Comparison of ENCODE assay signal across 11 mouse cellular contexts in the genomic region with DNA sequence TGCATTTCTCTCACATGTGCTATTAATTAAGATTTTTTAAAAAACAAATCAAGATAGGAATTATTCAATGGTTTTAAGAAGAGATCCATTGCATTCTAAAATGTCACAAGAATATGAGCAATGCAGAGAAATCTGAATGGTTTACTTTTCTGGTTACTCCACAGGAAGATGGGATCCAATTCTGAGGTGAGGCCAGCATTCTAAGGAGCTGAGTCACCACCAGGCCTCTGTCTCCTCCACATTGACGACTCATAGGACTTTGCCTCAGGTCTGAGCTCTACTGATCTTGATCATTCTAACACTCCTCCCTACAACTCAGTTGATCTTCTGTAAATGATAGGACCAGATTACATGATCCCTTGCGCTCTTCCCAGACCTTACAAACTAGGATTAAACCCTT.
A peak's percentile ranks its signal among the peaks of the same experiment; 100 is the strongest.
DNase-seq lines count a peak whose midpoint lies in the region; ATAC-seq lines count a peak whose summit lies in the region.
"Had no signal": no experiment of that assay in that cellular context is flagged by ENCODE, and none has a peak within 500 bp of the region (broad histone marks: within the 10 kb centered on the region; RNA-seq: fewer than 3 reads in every experiment).

No protein-coding gene starts in this region.

- H3K36me3 ChIP-seq in limb, embryonic 12.5 days: no peaks in the 10 kb centered on the region
- H3K36me3 ChIP-seq in limb, embryonic 10.5 days: no peaks in the 10 kb centered on the region
- H3K36me3 ChIP-seq in limb, embryonic 13.5 days: no peaks in the 10 kb centered on the region
- H3K36me3 ChIP-seq: forebrain, embryonic 10.5 days had no signal

- 76% methylated on average over 2 of the region's 2 CpGs for WGBS in limb, embryonic 12.5 days
- 82% methylated on average over 2 of the region's 2 CpGs for whole genome bisulfite sequencing in limb, embryonic 10.5 days
- 72% methylated on average over 2 of the region's 2 CpGs for WGBS in limb, embryonic 13.5 days

- no peak overlapping the region for H3K9ac ChIP-seq in limb, embryonic 12.5 days (replicated peaks)
- no peak overlapping the region for H3K9ac ChIP-seq in limb, embryonic 13.5 days

- 0 out of 2 replicates have a peak overlapping the region, but pooled peaks have one; percentile 12 for H3K27ac ChIP-seq in limb, embryonic 12.5 days
- H3K27ac ChIP-seq in limb, embryonic 10.5 days: no peak overlapping the region
- no peak overlapping the region for H3K27ac ChIP-seq in limb, embryonic 13.5 days
- H3K27ac ChIP-seq: forebrain, embryonic 10.5 days had no signal

- peaks cover 7% of the 10 kb centered on the region; the same call in 1 of the 2 replicates for H3K4me1 ChIP-seq in limb, embryonic 12.5 days (replicated peaks)
- H3K4me1 ChIP-seq in limb, embryonic 10.5 days: peaks cover 5% of the 10 kb centered on the region
- 0 out of 2 replicates have a peak, but pooled peaks cover 4% of the 10 kb centered on the region for H3K4me1 ChIP-seq in limb, embryonic 13.5 days

- H3K9me3 ChIP-seq in limb, embryonic 12.5 days: no peaks in the 10 kb centered on the region
- no peaks in the 10 kb centered on the region for H3K9me3 ChIP-seq in limb, embryonic 10.5 days (replicated peaks)
- no peaks in the 10 kb centered on the region for H3K9me3 ChIP-seq in limb, embryonic 13.5 days
- H3K9me3 ChIP-seq: forebrain, embryonic 10.5 days had no signal

- no peak for ATAC-seq in limb, embryonic 12.5 days (ENCODE audit: insufficient number of reproducible peaks, insufficient read depth, low FRiP score, low TSS enrichment, low read depth)
- peak; percentile 57; the same call in 1 of the 2 replicates for ATAC-seq in limb, embryonic 13.5 days (ENCODE audit: low FRiP score, low read depth)
- ATAC-seq in megakaryocyte-erythroid progenitor cell, adult 5-6 weeks (replicated peaks; ENCODE audit: low FRiP score, low TSS enrichment, poor library complexity, severe bottlenecking): no peak
- no peak for ATAC-seq in monocyte, adult 5-6 weeks (replicated peaks; ENCODE audit: insufficient number of reproducible peaks, low FRiP score, low TSS enrichment, poor library complexity, severe bottlenecking)

- no peak for DNase-seq in limb, embryonic 10.5 days (ENCODE audit: low spot score)
- DNase-seq in 416B (ENCODE audit: low read depth) (peak; percentile 76), NIH3T3 (ENCODE audit: low read depth) (peak; percentile 89)
- no peak for DNase-seq in spleen, adult 18-20 months
- DNase-seq: cerebellum, postnatal 25 days; kidney, adult 18-20 months had no signal

- no peaks in the 10 kb centered on the region for H3K27me3 ChIP-seq in limb, embryonic 12.5 days
- no peaks in the 10 kb centered on the region for H3K27me3 ChIP-seq in limb, embryonic 10.5 days (ENCODE audit: low read depth, poor library complexity, severe bottlenecking)
- no peaks in the 10 kb centered on the region for H3K27me3 ChIP-seq in limb, embryonic 13.5 days

- H3K4me3 ChIP-seq in limb, embryonic 12.5 days (replicated peaks): no peak overlapping the region
- no peak overlapping the region for H3K4me3 ChIP-seq in limb, embryonic 10.5 days
- H3K4me3 ChIP-seq in limb, embryonic 13.5 days: no peak overlapping the region
- H3K4me3 ChIP-seq: forebrain, embryonic 10.5 days had no signal

- H3K4me2 ChIP-seq in limb, embryonic 12.5 days: no peak overlapping the region
- H3K4me2 ChIP-seq in limb, embryonic 13.5 days (replicated peaks): no peak overlapping the region

Comparison
In these comparisons a context has a peak if more than half of its experiments do, and no peak if none do; other contexts are left out.
1. DNase-seq: peak in 416B (single experiment) and NIH3T3 (single experiment); none in limb, embryonic 10.5 days (single experiment) and spleen, adult 18-20 months (0 of 2).